Mouse (Mus musculus) MEL (cell line): ENCODE data around the gene Aqp11. TPM values are rescaled to one million over a fixed set of nuclear protein-coding genes. Genes with fewer than 3 reads are reported as not detected.

ENCODE experiments used
- DNase-seq: peaks from one replicate; pipeline ENCODE4 v3.0.0; 2011; ENCODE audit warnings: low read depth, low spot score
- H3K27ac ChIP-seq: 2 replicates; pipeline ENCODE4 v1.5.1; 2012; ENCODE audit warnings: low read depth, mild to moderate bottlenecking, control low read depth, low read length, moderate library complexity; ENCODE audit not compliant: control insufficient read depth
- H3K27me3 ChIP-seq, 2 experiments: fragments of 150-350 bp in 1 of 2; sonication (generic) in 1 of 2; 2 replicates each; pipeline ENCODE4 v1.6.1; 2012; ENCODE audit warnings: low read length in 2 of 2, mild to moderate bottlenecking in 2 of 2, improper control_type of control experiment in 1 of 2, moderate library complexity in 1 of 2; ENCODE audit not compliant: insufficient read depth in 2 of 2, control insufficient read depth in 1 of 2
- H3K36me3 ChIP-seq, 2 experiments: 2 replicates each; pipeline ENCODE4 v1.6.1; 2012 to 2014; ENCODE audit warnings: low read length in 2 of 2, improper control_type of control experiment in 1 of 2, inconsistent platforms in 1 of 2, mild to moderate bottlenecking in 1 of 2; ENCODE audit not compliant: insufficient read depth in 2 of 2, control insufficient read depth in 1 of 2
- H3K4me1 ChIP-seq, 2 experiments: fragments of 150-350 bp in 1 of 2; sonication (generic) in 1 of 2; 2 replicates each; pipeline ENCODE4 v1.6.1; 2012; ENCODE audit warnings: low read length in 2 of 2, improper control_type of control experiment in 1 of 2, mild to moderate bottlenecking in 1 of 2; ENCODE audit not compliant: insufficient read depth in 2 of 2, control insufficient read depth in 1 of 2
- H3K4me3 ChIP-seq, 2 experiments: fragments of 150-350 bp in 1 of 2; sonication (generic) in 1 of 2; 2 replicates each; pipeline ENCODE4 v1.5.1; 2012; ENCODE audit warnings: low read depth in 2 of 2, low read length in 2 of 2, mild to moderate bottlenecking in 2 of 2, moderate library complexity in 2 of 2, control low read depth in 1 of 2, improper control_type of control experiment in 1 of 2; ENCODE audit not compliant: control insufficient read depth in 1 of 2, insufficient read depth in 1 of 2
- H3K79me2 ChIP-seq: 2 replicates; pipeline ENCODE4 v1.6.1; 2012; ENCODE audit warnings: mild to moderate bottlenecking, low read length, moderate library complexity; ENCODE audit not compliant: control insufficient read depth, poor library complexity, insufficient read depth
- H3K9ac ChIP-seq: 2 replicates; pipeline ENCODE4 v1.6.1; 2012; ENCODE audit warnings: low read depth, mild to moderate bottlenecking, control low read depth, low read length, moderate library complexity; ENCODE audit not compliant: control insufficient read depth, poor library complexity, severe bottlenecking
- H3K9me3 ChIP-seq: fragments of 150-350 bp; sonication (generic); replicated peaks from 2 replicates; pipeline ENCODE4 v1.6.1; 2012; ENCODE audit warnings: mild to moderate bottlenecking, low read length, improper control_type of control experiment, moderate library complexity; ENCODE audit not compliant: insufficient read depth
- CHD1 ChIP-seq: IDR thresholded peaks from 2 replicates; pipeline ENCODE4 v1.6.1; 2012; ENCODE audit warnings: low read depth, mild to moderate bottlenecking, inconsistent platforms, low read length, improper control_type of control experiment
- CTCF ChIP-seq, 3 experiments: IDR thresholded peaks in 2 of 3; conservative IDR thresholded peaks in 1 of 3; 2 replicates each; pipeline ENCODE4 v1.5.1; 2011 to 2012; ENCODE audit warnings: low read length in 3 of 3, low read depth in 2 of 3, mild to moderate bottlenecking in 2 of 3, improper control_type of control experiment in 1 of 3, inconsistent platforms in 1 of 3, mixed read lengths in 1 of 3, moderate library complexity in 1 of 3; ENCODE audit not compliant: control insufficient read depth in 1 of 3, insufficient read depth in 1 of 3, poor library complexity in 1 of 3, severe bottlenecking in 1 of 3
- HCFC1 ChIP-seq: IDR thresholded peaks from 2 replicates; pipeline ENCODE4 v1.6.1; 2012; ENCODE audit warnings: low read depth, mild to moderate bottlenecking, inconsistent platforms, low read length, improper control_type of control experiment, moderate library complexity
- JUND ChIP-seq: IDR thresholded peaks from 2 replicates; pipeline ENCODE4 v1.6.1; 2011; ENCODE audit warnings: low read depth, mild to moderate bottlenecking, improper control_type of control experiment, low read length
- KAT2A ChIP-seq: conservative IDR thresholded peaks from 2 replicates; pipeline ENCODE4 v1.6.1; 2012; ENCODE audit warnings: low read depth, low read length, improper control_type of control experiment, inconsistent platforms
- MAFK ChIP-seq: IDR thresholded peaks from 2 replicates; pipeline ENCODE4 v1.6.1; 2011; ENCODE audit warnings: low read depth, mild to moderate bottlenecking, low read length, improper control_type of control experiment, borderline replicate concordance
- MAX ChIP-seq: IDR thresholded peaks from 2 replicates; pipeline ENCODE4 v1.6.1; 2011; ENCODE audit warnings: low read length, improper control_type of control experiment
- MEF2A ChIP-seq: IDR thresholded peaks from 2 replicates; pipeline ENCODE4 v1.6.1; 2014; ENCODE audit warnings: low read depth, mild to moderate bottlenecking, inconsistent platforms, low read length, improper control_type of control experiment; ENCODE audit not compliant: poor library complexity, insufficient replicate concordance, severe bottlenecking; ENCODE audit errors: extremely low read depth
- MYB ChIP-seq: IDR thresholded peaks from 2 replicates; pipeline ENCODE4 v1.6.1; 2011; ENCODE audit warnings: mild to moderate bottlenecking, low read depth, low read length, improper control_type of control experiment
- MYC ChIP-seq: IDR thresholded peaks from 2 replicates; pipeline ENCODE4 v1.6.1; 2011; ENCODE audit warnings: low read depth, mild to moderate bottlenecking, low read length, improper control_type of control experiment, moderate library complexity
- NELFE ChIP-seq: IDR thresholded peaks from 2 replicates; pipeline ENCODE4 v1.6.1; 2011; ENCODE audit warnings: low read depth, low read length, improper control_type of control experiment
- NRF1 ChIP-seq: IDR thresholded peaks from 2 replicates; pipeline ENCODE4 v1.6.1; 2014; ENCODE audit warnings: low read depth, mild to moderate bottlenecking, inconsistent platforms, low read length, improper control_type of control experiment, moderate library complexity; ENCODE audit not compliant: poor library complexity, insufficient read depth, severe bottlenecking
- POLR2A ChIP-seq, 2 experiments: IDR thresholded peaks; 2 replicates each; pipeline ENCODE4 v1.6.1; 2011 to 2012; ENCODE audit warnings: low read length in 2 of 2, mild to moderate bottlenecking in 2 of 2, control low read depth in 1 of 2, improper control_type of control experiment in 1 of 2, low read depth in 1 of 2, moderate library complexity in 1 of 2; ENCODE audit not compliant: control insufficient read depth in 1 of 2, insufficient read depth in 1 of 2, poor library complexity in 1 of 2
- TCF12 ChIP-seq: IDR thresholded peaks from 2 replicates; pipeline ENCODE4 v1.6.1; 2014; ENCODE audit warnings: low read depth, mild to moderate bottlenecking, inconsistent platforms, low read length, improper control_type of control experiment, moderate library complexity
- ZKSCAN1 ChIP-seq: IDR thresholded peaks from 2 replicates; pipeline ENCODE4 v1.6.1; 2012; ENCODE audit warnings: low read depth, mild to moderate bottlenecking, inconsistent platforms, low read length, improper control_type of control experiment, moderate library complexity
- ZMIZ1 ChIP-seq: IDR thresholded peaks from 2 replicates; pipeline ENCODE4 v1.6.1; 2012; ENCODE audit warnings: low read depth, mild to moderate bottlenecking, inconsistent platforms, low read length, improper control_type of control experiment, moderate library complexity
- ZNF384 ChIP-seq: IDR thresholded peaks from 2 replicates; pipeline ENCODE4 v1.6.1; 2012; ENCODE audit warnings: low read depth, mild to moderate bottlenecking, inconsistent platforms, low read length, improper control_type of control experiment
- polyA plus RNA-seq, 2 experiments: library from polyadenylated mRNA; stranded (reverse) in 1 of 2; unstranded in 1 of 2; fragments of >175 nt in 1 of 2; fragments of >200 nt in 1 of 2; gene quantifications; 2 replicates each; pipeline versions ENCODE4 v1.2.1 to v1.2.4; 2012; ENCODE audit warnings: low replicate concordance in 2 of 2, low read depth in 1 of 2; ENCODE audit not compliant: insufficient read length in 2 of 2, insufficient read depth in 1 of 2, missing spikeins in 1 of 2
- total RNA-seq: library from RNA; depleted of rRNA; stranded (reverse); fragments of 300-350 nt; gene quantifications from 2 replicates; pipeline ENCODE4 v1.2.3, GENCODE M21; 2012; rRNA removed

Aqp11 gene
- 0.65 and 0.89 TPM in 2 replicates for total RNA-seq
- 1 to 10 TPM in 1 of 2 experiments, not detected in 1; 3.9 TPM for polyA plus RNA-seq

- Histone ChIP-seq H3K4me1 (peaks cover 6 to 30% of the 10 kb centered on the region in 2 experiments), H3K9me3 (no peaks in the 10 kb centered on the region), H3K27ac (0 out of 2 replicates have a peak within 1 kb of the TSS, but pooled peaks have one; percentile 0), H3K36me3 (peaks cover 0 to 14% of the 10 kb centered on the region in 2 experiments; a peak in 2 of 4 replicates), H3K79me2 (peaks cover 4% of the 10 kb centered on the region; the same call in 1 of the 2 replicates), H3K27me3 (no peaks in the 10 kb centered on the region), H3K4me3 (peak within 1 kb of the TSS; percentile 71 to 81), H3K9ac (peak within 1 kb of the TSS; percentile 87)
- DNase-seq: peak; percentile 85
- no peak for TF ChIP-seq JUND
- peak; percentile 77 for TF ChIP-seq MYC
- peak; percentile 39; the same call in 1 of the 2 replicates for TF ChIP-seq HCFC1
- TF ChIP-seq POLR2A (IDR thresholded peaks at IDR 0.05; ENCODE audit: control insufficient read depth in 1 of 2, insufficient read depth in 1 of 2, low read depth in 1 of 2, low read length in 2 of 2, poor library complexity in 1 of 2): peak; percentile 43 to 68
- peak; percentile 84 for TF ChIP-seq NRF1
- 0 out of 2 replicates have a peak, but pooled peaks have one; percentile 19 for TF ChIP-seq ZMIZ1
- TF ChIP-seq MAX: peak; percentile 65
- no peak for TF ChIP-seq TCF12
- peak; percentile 60 for TF ChIP-seq NELFE
- TF ChIP-seq ZKSCAN1: no peak
Observed at GRCm38 (mm10) chr7:97737638-97738456, at the start of gene Aqp11. Gene Aqp11 (minus strand): TSS chr7:97738289.

- H3K27me3 ChIP-seq: no peaks in the 10 kb centered on the region; a peak in 2 of 4 replicates
- no peaks in the 10 kb centered on the region; the same call in 1 of the 2 replicates for H3K79me2 ChIP-seq
Observed at GRCm38 (mm10) chr7:97783523-97783922, 45.4 kb upstream of the Aqp11 start.

DNA sequence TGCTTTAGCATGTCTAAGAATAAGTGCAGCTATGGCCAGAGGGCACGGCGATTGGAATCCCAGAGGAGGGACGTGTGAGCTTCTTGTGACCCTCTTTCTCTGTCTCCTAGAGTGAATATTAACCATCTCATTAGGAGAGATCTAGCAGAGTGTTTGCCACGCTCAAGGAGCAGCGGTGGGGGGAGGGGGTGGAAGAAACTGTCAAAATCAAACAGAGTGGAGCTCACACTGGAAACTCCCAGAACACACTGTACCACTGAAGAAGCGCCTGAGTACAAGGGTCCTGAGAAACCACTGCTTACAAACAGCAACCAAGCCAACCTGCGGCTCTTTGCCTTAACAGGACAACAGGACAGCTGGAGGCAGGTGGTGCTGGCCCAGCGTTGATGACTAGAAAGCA is 43.4 kb upstream of the Aqp11 start:
- no peaks in the 10 kb centered on the region for H3K9me3 ChIP-seq
- H3K27ac ChIP-seq: no peak overlapping the region
- H3K9ac ChIP-seq: no peak overlapping the region
- H3K79me2 ChIP-seq: no peaks in the 10 kb centered on the region
- DNase-seq: no peak
- H3K27me3 ChIP-seq: no peaks in the 10 kb centered on the region; a peak in 1 of 4 replicates
- TF ChIP-seq ZNF384: no peak
- no peak for TF ChIP-seq JUND
- TF ChIP-seq CHD1: no peak
- TF ChIP-seq MEF2A: no peak
- TF ChIP-seq MYB: no peak
- TF ChIP-seq CTCF (IDR thresholded peaks at IDR 0.05 in 2 of 3, conservative IDR thresholded peaks at IDR 0.05 in 1 of 3; ENCODE audit: control insufficient read depth in 1 of 3, insufficient read depth in 1 of 3, low read depth in 2 of 3, low read length in 3 of 3, poor library complexity in 1 of 3, severe bottlenecking in 1 of 3): no peak
- TF ChIP-seq KAT2A: no peak
- TF ChIP-seq MAFK: no peak
- H3K4me1 ChIP-seq: peaks cover 11 to 12% of the 10 kb centered on the region in 2 experiments; a peak in 3 of 4 replicates
- H3K4me3 ChIP-seq: no peak overlapping the region
- H3K36me3 ChIP-seq: peaks cover 0 to 15% of the 10 kb centered on the region in 2 experiments; a peak in 2 of 4 replicates

More at GRCm38 (mm10) chr7:97783523-97783922, 45.4 kb upstream of the Aqp11 start:
- no peak overlapping the region for H3K9ac ChIP-seq
- H3K36me3 ChIP-seq: peaks cover 0 to 15% of the 10 kb centered on the region in 2 experiments; a peak in 2 of 4 replicates
- peaks cover 11 to 12% of the 10 kb centered on the region in 2 experiments; a peak in 3 of 4 replicates for H3K4me1 ChIP-seq
- H3K4me3 ChIP-seq: no peak overlapping the region
- no peaks in the 10 kb centered on the region for H3K9me3 ChIP-seq
- H3K27ac ChIP-seq: no peak overlapping the region
- no peak for TF ChIP-seq MYB
- DNase-seq: no peak
